Mouse (Mus musculus): ENCODE results near the gene Gpr157.

- no peak; the same call in 1 of the 2 replicates for TF ChIP-seq CTCF (IDR thresholded peaks at IDR 0.05; ENCODE audit: low read depth)
- TF ChIP-seq EP300 (optimal IDR thresholded peaks at IDR 0.05) = no peak
Measured at GRCm38 (mm10) chr4:150138084-150138543, 50.9 kb downstream of the Gpr157 start.

Data from stomach, postnatal 0 days (tissue).